Mouse (Mus musculus) heart, adult 2 months (tissue): ENCODE measurements around the gene Nemp1.

Experiments used
- CTCF ChIP-seq: fragments of 200-600 bp; IDR thresholded peaks from 2 replicates; pipeline ENCODE4 v1.8.1; 2022; ENCODE audit warnings: antibody characterized with exemption, mild to moderate bottlenecking, moderate library complexity
- POLR2A ChIP-seq: fragments of 200-500 bp; IDR thresholded peaks from 2 replicates; pipeline ENCODE4 v1.6.1; 2011; ENCODE audit warnings: mild to moderate bottlenecking, low read depth, low read length, control low read depth; ENCODE audit not compliant: insufficient read depth

GRCm38 (mm10) chr10:127618173-127618572 lies 48.5 kb upstream of the Nemp1 start:
- TF ChIP-seq POLR2A: no peak
- no peak for TF ChIP-seq CTCF
